Mouse (Mus musculus) cerebellum, adult (tissue): ENCODE data around the gene Hsf2.
"Not testable (repeated sequence)": the region's sequence is repeated elsewhere in the genome, so short reads cannot be mapped to it uniquely, and the experiment has no call there.

Experiments used
- ATAC-seq: cut with Nextera tagmentation; 2 replicates; pipeline ENCODE4 v1.9.2; 2017; ENCODE audit warnings: mild to moderate bottlenecking, moderate library complexity, mixed read lengths; ENCODE audit not compliant: insufficient number of reproducible peaks, low FRiP score, low TSS enrichment

Gene Hsf2

GRCm38 (mm10) chr10:57531616-57532217 lies 45.5 kb downstream of the Hsf2 start:
- no peak for ATAC-seq

GRCm38 (mm10) chr10:57532218-57533101 lies 46.3 kb downstream of the Hsf2 start, which contains the start of gene Serinc1:
Gene Serinc1, minus strand, starts transcription at chr10:57532530.
- peak; percentile 98 for ATAC-seq

- not testable (repeated sequence) for ATAC-seq
Measured at GRCm38 (mm10) chr10:57543890-57544289, 57.7 kb downstream of the Hsf2 start.

GRCm38 (mm10) chr10:57549631-57550030 lies 63.4 kb downstream of the Hsf2 start:
- no peak for ATAC-seq

GRCm38 (mm10) chr10:57553719-57554118 lies 67.5 kb downstream of the Hsf2 start:
- ATAC-seq, result no peak

- no peak for ATAC-seq
Measured at GRCm38 (mm10) chr10:57557597-57557996, 71.4 kb downstream of the Hsf2 start.
